Mouse (Mus musculus) cerebellum, adult 9-10 months (tissue): ENCODE results near the gene Zc2hc1c.

Source experiments
- DNase-seq: peaks from one replicate; pipeline ENCODE4 v3.0.0; 2022

Gene Zc2hc1c

GRCm38 (mm10) chr12:85284996-85285395 is 3.4 kb upstream of the Zc2hc1c start:
- no peak for DNase-seq

DNA sequence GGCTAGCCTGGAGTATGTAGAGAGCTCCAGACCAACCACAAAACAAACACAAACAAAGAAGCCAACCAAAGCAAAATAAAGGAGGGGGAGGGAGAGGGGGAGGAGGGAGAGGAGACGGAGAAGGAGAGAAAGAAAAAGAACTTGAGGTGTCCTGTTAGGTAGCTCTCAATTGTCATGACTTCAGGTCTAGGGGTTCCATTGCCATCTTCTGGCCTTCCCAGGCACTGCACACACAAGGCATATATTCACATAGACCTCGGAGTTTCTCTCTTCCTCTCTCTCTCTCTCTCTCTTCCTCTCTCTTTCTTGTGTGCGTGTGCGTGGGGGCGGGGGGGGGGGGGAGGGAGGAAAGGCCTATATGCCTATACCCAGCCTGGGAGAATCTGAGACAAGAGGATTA is 1.4 kb upstream of the Zc2hc1c start:
- DNase-seq: no peak

GRCm38 (mm10) chr12:85287809-85288485 is 444 bp upstream of the Zc2hc1c start, which contains the start of gene Acyp1:
Acyp1 (minus strand) TSS chr12:85288438.
- no peak for DNase-seq

- no peak for DNase-seq
These were observed 988 bp downstream of the Zc2hc1c start for GRCm38 (mm10) chr12:85289157-85290000.

- no peak for DNase-seq
These were observed 2.2 kb downstream of the Zc2hc1c start for GRCm38 (mm10) chr12:85290633-85291032.

- no peak for DNase-seq
These were observed 3.1 kb downstream of the Zc2hc1c start for GRCm38 (mm10) chr12:85291541-85291940.

DNA sequence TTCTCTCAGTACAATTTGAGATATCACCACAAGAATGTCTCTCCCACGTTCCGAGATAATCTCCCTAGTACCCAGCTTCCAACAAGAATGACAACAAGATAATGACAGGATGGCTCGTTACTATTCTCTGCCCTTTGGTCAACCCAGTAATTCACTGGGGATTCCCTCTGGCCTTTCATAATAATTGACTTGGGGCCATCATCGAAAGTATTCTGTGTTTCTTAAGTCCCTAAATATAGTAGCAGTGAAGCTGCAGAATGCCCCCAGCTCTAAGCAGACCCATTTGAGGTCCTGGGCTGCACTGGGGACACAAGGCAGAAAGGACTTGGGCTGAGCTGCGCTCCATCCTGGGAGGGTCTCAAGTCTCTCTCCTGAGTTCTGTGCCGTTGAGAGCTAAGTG is 3.9 kb downstream of the Zc2hc1c start:
- no peak for DNase-seq

DNA sequence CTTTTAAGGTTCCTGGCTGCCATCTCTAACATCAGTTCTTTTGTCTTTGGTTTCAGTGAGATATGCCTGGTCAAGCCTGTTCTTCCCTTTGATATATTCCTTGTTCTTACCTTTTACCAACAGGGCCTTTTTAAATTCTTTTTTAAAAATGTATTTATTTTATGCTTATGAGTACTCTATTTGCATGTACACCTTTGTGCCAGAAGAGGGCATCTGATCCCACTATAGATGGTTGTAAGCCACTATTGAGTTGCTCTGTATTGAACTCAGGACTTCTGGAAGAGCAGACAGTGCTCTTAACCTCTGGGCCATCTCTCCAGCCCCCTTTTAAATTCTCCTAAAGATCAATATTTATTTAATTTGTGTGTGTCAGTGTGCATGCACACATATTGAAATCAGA is 4.5 kb downstream of the Zc2hc1c start:
- no peak for DNase-seq

- DNase-seq: no peak
These were observed 7.1 kb downstream of the Zc2hc1c start for GRCm38 (mm10) chr12:85295506-85295905.

GRCm38 (mm10) chr12:85296915-85297314 is 8.5 kb downstream of the Zc2hc1c start:
- DNase-seq: no peak

DNA sequence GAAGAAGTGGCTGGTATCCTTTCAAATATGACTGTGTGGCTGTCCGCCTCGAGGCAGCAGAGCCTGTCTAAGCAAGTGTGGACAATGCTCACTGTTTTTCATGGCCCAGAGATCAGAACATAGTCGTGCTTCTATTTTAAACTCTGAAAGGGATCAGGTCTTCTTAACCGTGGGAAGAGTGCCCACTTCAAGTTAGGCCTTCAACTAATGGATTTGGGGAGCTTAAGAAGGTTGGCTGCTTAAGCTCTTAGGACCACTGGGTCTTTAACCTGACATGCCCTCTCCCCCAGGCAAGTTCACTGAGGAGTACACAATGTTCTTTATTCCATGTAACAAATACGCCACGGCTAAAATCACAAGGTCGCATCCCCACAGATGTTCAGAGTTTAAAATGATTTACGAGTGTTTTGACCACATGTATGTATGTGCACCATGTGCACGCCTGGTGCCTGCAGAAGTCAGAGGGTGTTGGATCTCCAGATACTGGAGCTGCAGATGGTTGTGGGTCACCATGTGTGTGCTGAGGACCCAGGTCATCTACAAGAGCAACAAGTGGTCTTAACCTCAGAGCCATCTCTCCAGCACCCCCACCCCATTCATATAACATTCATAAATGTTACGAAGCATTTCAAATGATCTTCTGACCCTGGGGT is 9.1 kb downstream of the Zc2hc1c start:
- no peak for DNase-seq

GRCm38 (mm10) chr12:85298127-85298834 is 9.9 kb downstream of the Zc2hc1c start:
- DNase-seq: no peak

GRCm38 (mm10) chr12:85298835-85299180 is 10.4 kb downstream of the Zc2hc1c start:
- DNase-seq: no peak

- DNase-seq: no peak
These were observed 14.9 kb downstream of the Zc2hc1c start for GRCm38 (mm10) chr12:85303256-85303655.

GRCm38 (mm10) chr12:85304725-85305124 is 16.3 kb downstream of the Zc2hc1c start:
- no peak for DNase-seq

GRCm38 (mm10) chr12:85305247-85305892 is 17.0 kb downstream of the Zc2hc1c start:
- peak; percentile 86 for DNase-seq

- DNase-seq: peak; percentile 79
These were observed 20.3 kb downstream of the Zc2hc1c start for GRCm38 (mm10) chr12:85308651-85309050.

DNA sequence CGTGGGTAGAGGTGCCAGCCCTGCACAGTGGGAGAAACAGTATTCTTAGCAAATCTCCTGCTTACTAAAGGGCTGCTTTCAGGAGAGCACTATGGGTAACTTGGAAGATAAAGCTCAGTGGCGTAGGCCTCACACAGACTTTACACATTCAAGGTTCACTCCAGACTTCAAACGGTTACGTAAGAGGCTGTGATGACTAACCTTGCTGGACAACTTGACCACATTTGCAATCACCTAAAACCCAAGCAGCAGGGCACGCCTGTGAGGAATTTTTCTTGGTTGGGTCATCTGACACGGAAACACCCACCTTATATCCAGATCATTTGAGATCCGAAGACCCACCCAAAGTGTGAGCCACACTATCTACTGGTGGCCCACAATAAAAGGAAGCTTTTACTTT is 41.8 kb downstream of the Zc2hc1c start:
- no peak for DNase-seq

DNA sequence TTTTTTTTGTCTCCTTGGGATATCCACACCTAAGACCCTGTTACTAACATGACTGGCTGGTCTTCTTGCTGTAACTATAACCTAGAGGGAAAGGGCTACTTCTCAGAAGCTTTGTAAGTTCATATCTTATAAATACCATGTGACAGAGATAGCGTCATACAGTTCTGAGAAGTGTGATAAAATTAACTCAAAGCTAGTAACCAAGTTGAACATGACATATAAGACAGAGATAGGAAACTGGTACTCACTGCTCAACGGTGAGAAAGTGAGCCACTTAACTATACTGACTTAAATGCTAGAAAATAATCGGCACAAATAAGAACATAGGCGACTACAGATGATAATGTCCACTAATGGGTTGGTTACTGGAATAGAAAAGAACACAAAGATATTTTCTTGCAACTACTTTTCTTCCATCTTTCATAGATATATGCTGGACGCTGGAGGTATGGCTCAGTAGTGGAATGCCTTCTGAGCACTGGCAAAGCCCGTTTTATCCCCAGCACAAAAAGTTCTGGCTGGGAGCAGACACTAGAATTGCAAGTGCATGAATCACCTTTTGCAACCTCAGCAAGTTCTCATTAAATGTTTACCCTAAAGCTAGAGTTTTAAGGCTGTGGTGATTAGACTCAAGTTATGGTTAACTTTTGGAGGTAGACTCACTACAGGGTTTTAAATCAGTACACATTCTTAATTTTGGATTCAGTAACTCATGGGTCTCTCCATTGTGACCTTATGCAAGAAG is 49.3 kb downstream of the Zc2hc1c start:
- DNase-seq: no peak

- no peak for DNase-seq
These were observed 50.4 kb downstream of the Zc2hc1c start for GRCm38 (mm10) chr12:85338815-85339214.

DNA sequence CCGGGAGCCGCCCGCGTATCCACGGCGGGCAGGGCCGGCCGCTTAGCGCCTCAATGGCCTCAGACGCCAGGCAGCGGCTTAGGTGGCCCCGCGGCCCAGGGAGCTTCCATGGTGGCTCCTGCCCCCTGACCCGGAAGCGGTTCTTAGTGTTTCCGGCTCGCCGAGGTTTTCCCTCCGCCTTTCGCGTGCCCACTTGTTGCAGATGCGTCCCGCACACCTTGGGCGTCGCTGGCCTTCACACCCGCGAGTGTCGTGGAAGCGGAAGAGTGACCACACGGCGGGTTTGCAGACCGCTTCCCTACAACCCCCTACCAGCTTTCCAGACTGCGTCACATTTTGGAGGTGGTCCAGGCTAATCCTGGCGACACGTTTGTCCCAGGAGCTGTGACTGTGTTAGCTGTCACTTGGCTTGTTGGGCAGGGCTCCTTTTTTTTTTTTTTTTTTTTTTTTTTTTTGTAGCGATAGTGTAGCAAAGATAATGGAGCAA is 50.9 kb downstream of the Zc2hc1c start, which contains the start of gene Nek9:
Gene Nek9 (minus strand): TSS at position 120 of the 487 bp plus-strand sequence.
- DNase-seq: peak; percentile 92

- peak; percentile 28 for DNase-seq
These were observed 51.6 kb downstream of the Zc2hc1c start for GRCm38 (mm10) chr12:85339947-85340346.
